Comparison of ENCODE assay signal across 14 mouse cellular contexts in the genomic region with DNA sequence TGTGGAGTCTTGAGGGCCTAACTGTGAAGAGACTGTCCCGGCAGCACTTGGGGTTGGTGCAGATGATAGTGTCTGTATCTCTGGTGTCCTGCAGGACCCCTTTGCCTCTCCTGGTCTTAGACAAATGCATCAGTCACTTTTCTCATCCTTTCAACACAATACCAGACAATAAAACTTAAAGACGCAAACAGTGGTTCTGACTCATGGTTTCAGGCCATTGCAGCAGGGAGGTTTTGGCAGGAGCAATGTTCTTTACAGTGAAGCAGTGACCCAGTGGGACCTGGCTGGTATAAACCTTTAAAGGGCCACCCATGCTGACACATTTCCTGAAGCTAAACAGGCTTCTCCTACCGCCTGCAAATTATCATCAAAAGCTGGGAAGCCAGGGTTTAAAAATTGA. TPM values are rescaled to one million over a fixed set of nuclear protein-coding genes. Genes with fewer than 3 reads are reported as not detected.
DNase-seq lines count a peak whose midpoint lies in the region; ATAC-seq lines count a peak whose summit lies in the region.
"Had no signal": no experiment of that assay in that cellular context is flagged by ENCODE, and none has a peak within 500 bp of the region (broad histone marks: within the 10 kb centered on the region; RNA-seq: fewer than 3 reads in every experiment).

No protein-coding gene starts in this region.

- H3K27ac ChIP-seq in kidney, embryonic 15.5 days = peak overlapping the region; percentile 69; the same call in 1 of the 2 replicates
- 0 out of 2 replicates have a peak overlapping the region, but pooled peaks have one; percentile 21 for H3K27ac ChIP-seq in liver, embryonic 11.5 days (ENCODE audit: low read depth, low read length)
- H3K27ac ChIP-seq in forebrain, embryonic 12.5 days = no peak overlapping the region
- H3K27ac ChIP-seq: hindbrain, embryonic 15.5 days; left cerebral cortex, adult 2 months; limb, embryonic 13.5 days had no signal

- no peaks in the 10 kb centered on the region for H3K27me3 ChIP-seq in kidney, embryonic 15.5 days
- H3K27me3 ChIP-seq in liver, embryonic 11.5 days (replicated peaks; ENCODE audit: control insufficient read depth, insufficient read depth, low read length) = no peaks in the 10 kb centered on the region
- no peaks in the 10 kb centered on the region for H3K27me3 ChIP-seq in forebrain, embryonic 12.5 days
- H3K27me3 ChIP-seq: hindbrain, embryonic 15.5 days; limb, embryonic 13.5 days had no signal

- H3K9me3 ChIP-seq in kidney, embryonic 15.5 days (replicated peaks) = no peaks in the 10 kb centered on the region
- H3K9me3 ChIP-seq in liver, embryonic 11.5 days (ENCODE audit: control insufficient read depth, low read length) = no peaks in the 10 kb centered on the region
- H3K9me3 ChIP-seq in forebrain, embryonic 12.5 days = no peaks in the 10 kb centered on the region
- H3K9me3 ChIP-seq: hindbrain, embryonic 15.5 days; limb, embryonic 13.5 days had no signal

- no peak for DNase-seq in kidney, adult 18-20 months
- DNase-seq in urinary bladder, adult 2 months (ENCODE audit: low spot score) = peak; percentile 10
- no peak for DNase-seq in urinary bladder, postnatal 25 days (ENCODE audit: low spot score)
- no peak for DNase-seq in liver, embryonic 11.5 days (ENCODE audit: low spot score)
- DNase-seq in right cerebral cortex, postnatal 14 days = no peak
- DNase-seq: cerebellum, adult 8-10 months; embryo, embryonic 11 days had no signal

- H3K9ac ChIP-seq in kidney, embryonic 15.5 days = no peak overlapping the region
- no peak overlapping the region for H3K9ac ChIP-seq in liver, embryonic 11.5 days (ENCODE audit: low read depth, low read length)
- no peak overlapping the region for H3K9ac ChIP-seq in forebrain, embryonic 12.5 days
- H3K9ac ChIP-seq: hindbrain, embryonic 15.5 days; limb, embryonic 13.5 days had no signal

- peaks cover 43% of the 10 kb centered on the region for H3K4me1 ChIP-seq in kidney, embryonic 15.5 days
- peaks cover 38% of the 10 kb centered on the region for H3K4me1 ChIP-seq in liver, embryonic 11.5 days (replicated peaks; ENCODE audit: control insufficient read depth, insufficient read depth, low read length)
- peaks cover 6% of the 10 kb centered on the region; the same call in 1 of the 2 replicates for H3K4me1 ChIP-seq in forebrain, embryonic 12.5 days
- H3K4me1 ChIP-seq: hindbrain, embryonic 15.5 days had no signal

- no peaks in the 10 kb centered on the region for H3K36me3 ChIP-seq in kidney, embryonic 15.5 days
- H3K36me3 ChIP-seq in liver, embryonic 11.5 days (ENCODE audit: control insufficient read depth, insufficient read depth, low read length) = no peaks in the 10 kb centered on the region
- H3K36me3 ChIP-seq in forebrain, embryonic 12.5 days (replicated peaks) = no peaks in the 10 kb centered on the region
- H3K36me3 ChIP-seq: hindbrain, embryonic 15.5 days; limb, embryonic 13.5 days had no signal

- WGBS in kidney, embryonic 15.5 days = 48% methylated on average over 3 of the region's 3 CpGs
- WGBS in liver, embryonic 11.5 days = 52% methylated on average over 3 of the region's 3 CpGs
- 84% methylated on average over 3 of the region's 3 CpGs for WGBS in forebrain, embryonic 12.5 days

- no peak for ATAC-seq in kidney, embryonic 15.5 days (replicated peaks; ENCODE audit: low FRiP score)
- no peak for ATAC-seq in liver, embryonic 11.5 days (replicated peaks; ENCODE audit: low FRiP score)
- ATAC-seq in forebrain, embryonic 12.5 days (ENCODE audit: low FRiP score) = no peak

- H3K4me3 ChIP-seq in kidney, embryonic 15.5 days (replicated peaks) = no peak overlapping the region
- H3K4me3 ChIP-seq in liver, embryonic 11.5 days (ENCODE audit: low read depth, low read length) = no peak overlapping the region
- no peak overlapping the region for H3K4me3 ChIP-seq in forebrain, embryonic 12.5 days (replicated peaks)
- H3K4me3 ChIP-seq: hindbrain, embryonic 15.5 days; left cerebral cortex, adult 2 months; limb, embryonic 13.5 days had no signal

- no peak overlapping the region for H3K4me2 ChIP-seq in kidney, embryonic 15.5 days
- peak overlapping the region; percentile 65; the same call in 1 of the 2 replicates for H3K4me2 ChIP-seq in liver, embryonic 11.5 days
- H3K4me2 ChIP-seq in forebrain, embryonic 12.5 days = no peak overlapping the region
- H3K4me2 ChIP-seq: hindbrain, embryonic 15.5 days; limb, embryonic 13.5 days had no signal

RNA-seq across cellular contexts. Expression of a gene that starts 20.4 kb away (rescaled TPM):
- 0.18 TPM in 1 of 2 replicates, not detected in the other for polyA plus RNA-seq in kidney, embryonic 15.5 days (2015; fragmentation: Nextera tagmentation; extraction: Ambion mirVana)
- polyA plus RNA-seq in urinary bladder, adult 2 months (2012; rRNA removed) = 0.13 and 0.14 TPM in 2 replicates
- polyA plus RNA-seq in liver, embryonic 11.5 days (2014; fragmentation: Nextera tagmentation; extraction: Ambion mirVana) = 0.26 and 0.27 TPM in 2 replicates
- not detected in 2 replicates for polyA plus RNA-seq in forebrain, embryonic 12.5 days (2016; fragmentation: Nextera tagmentation; extraction: Ambion mirVana)
- polyA plus RNA-seq: hindbrain, embryonic 15.5 days; limb, embryonic 13.5 days; midbrain, postnatal 0 days; neural tube, embryonic 14.5 days had no signal

RNA-seq across cellular contexts. Expression of a gene that starts 20.5 kb away (rescaled TPM):
- polyA plus RNA-seq in kidney, embryonic 15.5 days (2015; fragmentation: Nextera tagmentation; extraction: Ambion mirVana) = not detected in 2 replicates
- polyA plus RNA-seq in urinary bladder, adult 2 months (2012; rRNA removed) = 0.41 and 0.53 TPM in 2 replicates
- 0.36 and 0.92 TPM in 2 replicates for polyA plus RNA-seq in liver, embryonic 11.5 days (2014; fragmentation: Nextera tagmentation; extraction: Ambion mirVana)
- polyA plus RNA-seq in forebrain, embryonic 12.5 days (2016; fragmentation: Nextera tagmentation; extraction: Ambion mirVana) = 0.15 TPM in 1 of 2 replicates, not detected in the other

RNA-seq across cellular contexts. Expression of a gene that starts 41.3 kb away (rescaled TPM):
- polyA plus RNA-seq in kidney, embryonic 15.5 days (2015; fragmentation: Nextera tagmentation; extraction: Ambion mirVana) = 0.24 and 0.53 TPM in 2 replicates
- polyA plus RNA-seq in urinary bladder, adult 2 months (2012; rRNA removed) = 0.58 and 0.78 TPM in 2 replicates
- polyA plus RNA-seq in liver, embryonic 11.5 days (2014; fragmentation: Nextera tagmentation; extraction: Ambion mirVana) = 5.6 and 5.9 TPM in 2 replicates
- 0.14 and 0.45 TPM in 2 replicates for polyA plus RNA-seq in forebrain, embryonic 12.5 days (2016; fragmentation: Nextera tagmentation; extraction: Ambion mirVana)
